Mouse (Mus musculus) stomach, postnatal 0 days (tissue): ENCODE measurements around the gene Arhgap31.

Experiments used
- CTCF ChIP-seq: IDR thresholded peaks from 2 replicates; pipeline ENCODE4 v1.5.1; 2016; ENCODE audit warnings: antibody characterized with exemption, low read depth, mild to moderate bottlenecking, moderate library complexity
- EP300 ChIP-seq: optimal IDR thresholded peaks from 2 replicates; pipeline ENCODE3; 2016; ENCODE audit warnings: antibody characterized with exemption

- TF ChIP-seq CTCF: no peak
- no peak for TF ChIP-seq EP300
Observed at GRCm38 (mm10) chr16:38694906-38695540, 18.1 kb downstream of the Arhgap31 start.
